Mouse (Mus musculus) hindbrain, embryonic 14.5 days (tissue): ENCODE measurements at regions not wholly inside any gene's neighbourhood (a gene's known extent, or its start where the extent isn't known, plus 50 kb on each side); places are given as distances from the start of the nearest gene placed in this dataset.

Experiments used
- ATAC-seq: fragments of 200-750 bp; cut with Nextera tagmentation; 2 replicates; pipeline ENCODE4 v1.8.0; 2017; ENCODE audit warnings: moderate number of reproducible peaks, mild to moderate bottlenecking, moderate TSS enrichment, moderate library complexity; ENCODE audit not compliant: low FRiP score
- DNase-seq: peaks from one replicate; pipeline ENCODE4 v3.0.0-alpha.2; 2015; ENCODE audit warnings: low spot score
- H3K27ac ChIP-seq: fragments of 300-500 bp; sonication (generic); 2 replicates; pipeline ENCODE4 v1.5.1; 2014; ENCODE audit warnings: mild to moderate bottlenecking, moderate library complexity
- H3K27me3 ChIP-seq: fragments of 300-500 bp; sonication (generic); 2 replicates; pipeline ENCODE4 v1.6.1; 2014; ENCODE audit warnings: mild to moderate bottlenecking, low read length, mixed read lengths; ENCODE audit not compliant: control insufficient read depth, insufficient read depth
- H3K36me3 ChIP-seq: fragments of 300-500 bp; sonication (generic); replicated peaks from 2 replicates; pipeline ENCODE4 v1.6.1; 2014; ENCODE audit not compliant: control insufficient read depth, insufficient read depth
- H3K4me1 ChIP-seq: fragments of 300-500 bp; sonication (generic); replicated peaks from 2 replicates; pipeline ENCODE4 v1.6.1; 2014; ENCODE audit warnings: antibody characterized with exemption, low read length, mixed read lengths; ENCODE audit not compliant: control insufficient read depth, insufficient read depth
- H3K4me2 ChIP-seq: fragments of 300-500 bp; sonication (generic); replicated peaks from 2 replicates; pipeline ENCODE4 v1.6.1; 2014; ENCODE audit warnings: mild to moderate bottlenecking, moderate library complexity
- H3K4me3 ChIP-seq: fragments of 300-500 bp; sonication (generic); replicated peaks from 2 replicates; pipeline ENCODE4 v1.5.1; 2014; ENCODE audit warnings: mild to moderate bottlenecking, low read length
- H3K9ac ChIP-seq: fragments of 300-500 bp; sonication (generic); 2 replicates; pipeline ENCODE4 v1.6.1; 2014
- H3K9me3 ChIP-seq: fragments of 300-500 bp; sonication (generic); 2 replicates; pipeline ENCODE4 v1.6.1; 2016; ENCODE audit warnings: low read length; ENCODE audit not compliant: control insufficient read depth
- WGBS: fragments of 180-500 bp; shearing (Covaris S2); extraction: QIAGEN DNeasy Blood & Tissue Kit; methylation state at CpG from one replicate; pipeline ENCODE4 v1.1.7; 2014; 5-methylcytosine and 5-hydroxymethylcytosine counted together

DNA sequence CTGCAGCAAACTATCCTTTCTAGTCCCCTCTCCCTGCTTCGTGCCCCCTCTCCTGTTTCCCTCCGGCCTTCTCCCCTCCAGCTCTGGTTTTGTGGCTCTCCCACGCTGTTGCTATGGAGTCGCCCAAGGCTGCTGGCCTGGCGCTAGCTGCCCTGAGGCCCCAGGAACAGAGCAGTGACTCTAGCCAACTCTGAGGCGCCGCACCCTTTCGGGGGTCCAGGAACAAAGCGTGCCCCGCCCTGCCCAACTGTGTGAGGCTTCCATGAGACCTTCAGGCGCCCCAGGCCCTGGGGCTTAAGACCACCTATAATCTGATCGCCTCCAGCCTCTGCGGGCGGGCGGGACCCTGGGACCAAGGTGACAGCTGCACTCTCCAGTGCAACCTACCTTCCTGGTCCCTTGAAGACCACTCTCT is 262.4 kb downstream of the Zfp704 start:
- Histone ChIP-seq H3K36me3 (no peaks in the 10 kb centered on the region), H3K9me3 (no peaks in the 10 kb centered on the region), H3K4me3 (peak overlapping the region; percentile 51), H3K27me3 (peaks cover 20% of the 10 kb centered on the region), H3K4me1 (peaks cover 11% of the 10 kb centered on the region), H3K4me2 (peak overlapping the region; percentile 99), H3K9ac (peak overlapping the region; percentile 69), H3K27ac (no peak overlapping the region)
- WGBS, result 2% methylated on average over 15 of the region's 15 CpGs
- peak; percentile 57 for DNase-seq
- peak; percentile 83 for ATAC-seq

DNA sequence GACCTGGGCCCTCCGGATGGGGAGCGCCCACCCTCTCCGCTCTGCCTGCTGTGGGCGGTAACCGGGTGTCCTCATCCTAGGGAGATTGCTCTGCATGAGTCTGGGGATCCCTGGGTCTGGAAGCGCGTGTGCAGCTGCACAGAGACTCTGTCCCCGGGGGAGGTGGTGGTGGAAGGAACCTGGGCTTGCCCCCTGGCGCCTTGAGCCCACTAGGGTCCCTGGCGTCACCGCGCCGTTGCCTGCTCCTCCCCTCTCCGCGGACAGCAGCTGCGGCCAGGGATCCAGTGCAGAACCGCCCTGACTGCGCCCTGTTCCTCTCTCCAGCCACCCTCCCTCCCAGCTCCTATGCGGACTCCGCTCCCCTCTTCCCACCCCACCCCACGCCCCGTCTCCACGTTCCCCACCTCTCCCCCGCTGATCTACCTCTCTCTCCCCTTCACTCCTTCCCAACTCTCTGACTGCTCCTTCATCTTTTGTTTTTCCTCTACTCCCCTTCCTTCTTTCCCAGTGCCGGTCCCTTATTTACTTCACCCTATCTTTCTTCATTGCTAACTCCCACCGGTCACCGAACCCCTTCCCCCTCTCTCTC is 262.9 kb downstream of the Zfp704 start:
- peaks cover 11% of the 10 kb centered on the region for H3K4me1 ChIP-seq
- peak overlapping the region; percentile 51 for H3K4me3 ChIP-seq
- no peaks in the 10 kb centered on the region for H3K9me3 ChIP-seq
- no peak for DNase-seq
- WGBS, result 1% methylated on average over 27 of the region's 27 CpGs
- H3K27ac ChIP-seq, result no peak overlapping the region
- H3K36me3 ChIP-seq, result no peaks in the 10 kb centered on the region
- H3K4me2 ChIP-seq, result peak overlapping the region; percentile 99
- peak overlapping the region; percentile 69 for H3K9ac ChIP-seq
- ATAC-seq, result peak; percentile 76
- peaks cover 20% of the 10 kb centered on the region for H3K27me3 ChIP-seq

DNA sequence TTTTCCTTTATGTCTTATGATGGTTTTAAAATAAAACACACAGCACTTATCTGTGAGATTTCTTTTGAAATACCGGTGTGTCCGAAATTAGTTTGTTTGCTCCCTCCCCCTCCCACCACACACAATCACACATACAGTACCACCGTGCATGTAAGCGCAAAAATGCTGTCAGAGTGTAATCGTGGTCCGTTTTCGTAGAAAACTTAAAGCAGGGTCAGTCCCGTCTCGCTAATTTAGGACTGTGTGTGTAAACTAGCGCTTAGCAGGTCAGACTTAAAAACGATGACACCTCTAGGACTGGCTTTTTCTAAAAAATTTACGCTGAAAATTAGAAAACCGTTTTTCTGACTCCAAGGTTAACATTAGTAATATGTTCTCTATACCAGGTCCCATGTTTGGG is 263.5 kb downstream of the Zfp704 start:
- no peak for DNase-seq

DNA sequence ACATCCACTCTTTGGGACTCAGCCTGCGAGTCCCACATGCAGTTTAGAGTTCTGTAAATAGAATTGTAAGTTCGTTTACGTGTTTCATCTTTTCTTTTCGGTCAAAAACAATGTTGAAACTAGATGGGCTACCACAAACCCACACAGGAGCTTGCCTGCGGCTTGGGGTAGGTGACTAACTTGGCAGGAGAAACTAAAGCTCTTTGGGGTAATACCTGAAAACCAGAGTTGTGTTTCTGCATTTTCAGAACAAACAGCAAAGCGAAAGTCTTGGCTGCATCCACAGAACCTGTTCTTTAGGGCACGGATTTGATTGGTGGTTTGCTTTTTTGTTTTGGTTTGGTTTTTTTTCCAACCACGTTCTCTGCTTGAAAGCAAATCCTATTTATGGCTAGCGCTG is 264.0 kb downstream of the Zfp704 start:
- 18% methylated on average over 9 of the region's 9 CpGs for WGBS
- H3K9me3 ChIP-seq, result no peaks in the 10 kb centered on the region
- H3K9ac ChIP-seq, result 0 out of 2 replicates have a peak overlapping the region, but pooled peaks have one; percentile 69
- H3K36me3 ChIP-seq, result no peaks in the 10 kb centered on the region
- peaks cover 20% of the 10 kb centered on the region for H3K27me3 ChIP-seq
- ATAC-seq (no peak), DNase-seq (no peak)
- peaks cover 13% of the 10 kb centered on the region for H3K4me1 ChIP-seq
- H3K27ac ChIP-seq, result no peak overlapping the region
- peak overlapping the region; percentile 99 for H3K4me2 ChIP-seq
- peak overlapping the region; percentile 51 for H3K4me3 ChIP-seq

More for the DNA sequence above, 263.5 kb downstream of the Zfp704 start:
- H3K4me1 ChIP-seq, result peaks cover 11% of the 10 kb centered on the region
- peak overlapping the region; percentile 99 for H3K4me2 ChIP-seq
- 3% methylated on average over 13 of the region's 13 CpGs for WGBS
- peak overlapping the region; percentile 69 for H3K9ac ChIP-seq
- no peak for ATAC-seq
- H3K27me3 ChIP-seq, result peaks cover 20% of the 10 kb centered on the region
- H3K9me3 ChIP-seq, result no peaks in the 10 kb centered on the region
- no peaks in the 10 kb centered on the region for H3K36me3 ChIP-seq
- H3K4me3 ChIP-seq, result peak overlapping the region; percentile 51
- no peak overlapping the region for H3K27ac ChIP-seq

DNA sequence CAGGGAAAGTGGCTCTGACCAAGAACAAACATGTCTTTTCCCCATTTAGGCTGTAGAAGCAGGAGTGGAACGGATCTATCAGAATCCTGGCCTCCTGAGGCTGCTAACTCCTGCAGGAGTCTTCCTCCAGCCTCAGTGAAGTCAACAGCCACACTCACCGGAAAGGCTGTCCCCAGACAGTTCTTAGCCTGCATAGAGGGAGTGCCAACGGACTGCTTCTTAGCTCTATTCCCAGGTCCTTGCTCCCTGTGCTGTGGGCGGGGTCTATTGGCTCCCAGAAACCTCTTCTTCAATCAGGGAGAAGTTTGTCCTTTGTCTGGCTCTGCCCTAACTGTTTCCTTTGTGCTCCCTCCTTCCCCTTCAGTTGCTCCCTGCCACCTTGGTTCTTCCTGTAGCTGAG is 266.3 kb downstream of the Zfp704 start:
- H3K27ac ChIP-seq, result no peak overlapping the region
- H3K4me3 ChIP-seq, result no peak overlapping the region
- ATAC-seq (no peak), DNase-seq (no peak)
- peaks cover 20% of the 10 kb centered on the region for H3K4me1 ChIP-seq
- no peak overlapping the region for H3K4me2 ChIP-seq
- 1% methylated on average over 4 of the region's 4 CpGs for WGBS
- no peaks in the 10 kb centered on the region for H3K36me3 ChIP-seq
- no peak overlapping the region for H3K9ac ChIP-seq
- no peaks in the 10 kb centered on the region for H3K9me3 ChIP-seq
- H3K27me3 ChIP-seq, result peaks cover 20% of the 10 kb centered on the region

DNA sequence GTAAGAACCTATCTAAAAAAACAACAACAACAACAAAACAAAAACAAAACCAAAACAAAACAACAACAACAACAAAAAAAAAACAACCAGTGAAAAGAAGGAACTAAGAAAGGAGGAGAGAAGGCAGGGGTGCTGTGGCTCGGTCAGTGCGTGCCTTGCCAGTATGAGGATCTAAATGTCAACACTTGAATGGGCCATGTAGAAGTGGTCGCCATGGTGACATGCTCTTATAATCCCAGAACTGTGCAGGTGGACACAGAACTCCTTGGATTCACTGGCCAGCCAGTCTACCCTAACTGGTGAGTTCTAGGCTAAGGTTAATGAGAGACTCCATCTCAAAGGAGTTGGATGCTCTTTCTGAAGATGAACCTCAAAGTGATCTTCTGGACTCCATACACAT is 267.7 kb downstream of the Zfp704 start:
- 81% methylated on average over 3 of the region's 3 CpGs for WGBS

DNA sequence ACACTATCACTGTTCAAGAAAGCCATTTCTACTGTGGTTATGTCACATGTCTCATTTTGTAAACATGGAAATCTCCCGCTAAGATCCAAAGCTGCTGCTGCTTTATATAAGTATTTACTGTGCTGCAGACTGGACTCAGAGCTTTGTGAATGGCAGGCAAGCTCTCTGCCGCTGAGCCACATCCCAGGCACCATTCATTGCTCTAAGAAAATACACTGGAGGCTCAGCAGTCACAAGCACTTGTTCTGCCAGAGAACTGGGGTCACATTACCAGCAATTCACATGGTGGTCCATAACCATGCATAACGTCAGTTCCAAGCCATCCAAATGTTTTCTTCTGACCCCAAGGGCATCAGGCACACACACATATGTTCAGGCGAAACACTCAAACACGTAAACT is 268.2 kb downstream of the Zfp704 start:
- ATAC-seq, result no peak
- Histone ChIP-seq H3K4me1 (peaks cover 15% of the 10 kb centered on the region), H3K4me2 (no peak overlapping the region), H3K9me3 (no peaks in the 10 kb centered on the region), H3K36me3 (no peaks in the 10 kb centered on the region), H3K27me3 (peaks cover 20% of the 10 kb centered on the region), H3K4me3 (no peak overlapping the region), H3K27ac (no peak overlapping the region), H3K9ac (no peak overlapping the region)
- 49% methylated on average over 5 of the region's 5 CpGs for WGBS
- no peak for DNase-seq

More for the DNA sequence above, 267.7 kb downstream of the Zfp704 start:
- Histone ChIP-seq H3K27me3 (peaks cover 20% of the 10 kb centered on the region), H3K9ac (no peak overlapping the region), H3K9me3 (no peaks in the 10 kb centered on the region), H3K4me3 (no peak overlapping the region), H3K27ac (no peak overlapping the region), H3K4me1 (peaks cover 15% of the 10 kb centered on the region), H3K36me3 (no peaks in the 10 kb centered on the region), H3K4me2 (no peak overlapping the region)
- ATAC-seq (no peak), DNase-seq (no peak)

DNA sequence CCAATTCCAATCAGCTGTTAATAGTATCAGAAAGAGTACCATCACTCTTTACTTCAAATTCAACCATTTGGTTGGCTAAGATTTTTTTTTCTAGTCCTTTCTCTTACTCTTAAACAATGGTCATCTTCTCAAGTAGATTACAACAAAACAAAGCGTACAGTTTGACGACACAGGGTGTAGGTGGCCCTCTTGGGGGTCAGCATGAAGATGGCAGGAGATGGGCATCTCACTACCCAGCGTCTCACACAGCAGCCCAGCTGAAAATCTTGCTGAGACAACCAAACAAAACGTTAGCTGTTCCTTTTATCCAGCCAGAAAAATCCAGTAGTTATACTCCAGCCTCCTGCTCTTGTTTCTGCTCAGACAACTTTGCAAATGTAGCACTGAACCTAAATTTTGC is 268.6 kb downstream of the Zfp704 start:
- H3K4me1 ChIP-seq, result peaks cover 11% of the 10 kb centered on the region
- 28% methylated on average over 4 of the region's 4 CpGs for WGBS
- no peaks in the 10 kb centered on the region for H3K9me3 ChIP-seq
- ATAC-seq (no peak), DNase-seq (no peak)
- H3K27me3 ChIP-seq, result peaks cover 20% of the 10 kb centered on the region
- no peaks in the 10 kb centered on the region for H3K36me3 ChIP-seq
- peak overlapping the region; percentile 29 for H3K4me3 ChIP-seq
- H3K27ac ChIP-seq, result no peak overlapping the region
- H3K4me2 ChIP-seq, result peak overlapping the region; percentile 75
- H3K9ac ChIP-seq, result peak overlapping the region; percentile 59; the same call in 1 of the 2 replicates

DNA sequence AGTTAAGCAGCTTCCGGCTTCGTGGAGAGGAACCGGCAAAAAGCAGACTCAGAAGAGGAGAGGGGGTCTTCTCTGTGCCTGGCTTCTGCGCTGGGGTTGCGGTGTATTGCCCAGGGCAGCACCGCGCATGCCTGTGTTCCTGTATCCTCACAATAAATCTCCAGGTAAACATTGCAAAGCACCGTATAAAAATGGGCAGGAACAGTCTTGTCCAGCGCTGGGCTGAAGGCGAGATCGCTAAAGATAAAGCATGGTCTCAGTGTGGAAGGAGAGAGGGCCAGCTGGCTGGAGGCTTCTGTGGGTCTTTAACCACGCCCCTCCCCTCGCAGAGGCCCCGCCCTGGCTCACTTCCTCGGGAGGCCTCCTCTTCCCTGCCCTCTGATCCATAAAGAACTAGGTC is 269.1 kb downstream of the Zfp704 start:
- Histone ChIP-seq H3K4me2 (peak overlapping the region; percentile 75), H3K27ac (no peak overlapping the region; the same call in 1 of the 2 replicates), H3K4me1 (peaks cover 9% of the 10 kb centered on the region), H3K36me3 (no peaks in the 10 kb centered on the region), H3K27me3 (peaks cover 18% of the 10 kb centered on the region), H3K9ac (peak overlapping the region; percentile 59), H3K9me3 (no peaks in the 10 kb centered on the region), H3K4me3 (peak overlapping the region; percentile 29)
- WGBS, result 1% methylated on average over 15 of the region's 15 CpGs
- DNase-seq (peak; percentile 40), ATAC-seq (peak; percentile 75)

DNA sequence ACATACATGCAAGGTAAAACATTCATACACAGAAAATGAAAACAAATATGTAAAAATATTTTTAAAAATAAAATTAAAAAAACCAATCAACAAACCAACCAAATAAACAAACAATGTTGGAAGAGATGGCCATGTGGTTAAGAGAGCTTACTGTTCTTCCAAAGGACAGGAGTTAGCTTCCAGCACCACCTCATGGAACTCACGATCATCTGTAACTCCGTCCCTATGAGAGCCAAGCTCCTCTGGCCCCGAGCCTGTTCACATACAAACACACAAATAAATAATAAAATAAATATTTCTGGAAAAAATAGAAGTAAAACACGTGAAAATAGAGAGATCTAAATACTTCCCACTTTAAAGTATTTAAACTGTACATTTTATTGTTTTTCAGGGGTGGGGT is 269.5 kb downstream of the Zfp704 start:
- ATAC-seq (no peak), DNase-seq (no peak)
- H3K9me3 ChIP-seq, result no peaks in the 10 kb centered on the region
- no peak overlapping the region for H3K27ac ChIP-seq
- H3K4me2 ChIP-seq, result peak overlapping the region; percentile 75
- H3K4me1 ChIP-seq, result peaks cover 9% of the 10 kb centered on the region
- peak overlapping the region; percentile 59 for H3K9ac ChIP-seq
- WGBS, result 26% methylated on average over 4 of the region's 4 CpGs
- no peaks in the 10 kb centered on the region for H3K36me3 ChIP-seq
- H3K4me3 ChIP-seq, result peak overlapping the region; percentile 29
- H3K27me3 ChIP-seq, result peaks cover 13% of the 10 kb centered on the region
